Mouse (Mus musculus) c-Kit-negative CD71-positive TER-119-positive erythroid progenitor cells, embryonic 14.5 days (primary cell): ENCODE results near the gene Lsm11.
"Not testable (repeated sequence)": the region's sequence is repeated elsewhere in the genome, so short reads cannot be mapped to it uniquely, and the experiment has no call there.

Source experiments
- DNase-seq: peaks from one replicate; pipeline ENCODE4 v3.0.0-alpha.2; 2013; ENCODE audit warnings: low read depth, low spot score

Gene Lsm11

GRCm38 (mm10) chr11:45883270-45883931 lies 61.3 kb downstream of the Lsm11 start:
- no peak for DNase-seq

- no peak for DNase-seq
Measured at GRCm38 (mm10) chr11:45881683-45882068, 63.1 kb downstream of the Lsm11 start.

DNA sequence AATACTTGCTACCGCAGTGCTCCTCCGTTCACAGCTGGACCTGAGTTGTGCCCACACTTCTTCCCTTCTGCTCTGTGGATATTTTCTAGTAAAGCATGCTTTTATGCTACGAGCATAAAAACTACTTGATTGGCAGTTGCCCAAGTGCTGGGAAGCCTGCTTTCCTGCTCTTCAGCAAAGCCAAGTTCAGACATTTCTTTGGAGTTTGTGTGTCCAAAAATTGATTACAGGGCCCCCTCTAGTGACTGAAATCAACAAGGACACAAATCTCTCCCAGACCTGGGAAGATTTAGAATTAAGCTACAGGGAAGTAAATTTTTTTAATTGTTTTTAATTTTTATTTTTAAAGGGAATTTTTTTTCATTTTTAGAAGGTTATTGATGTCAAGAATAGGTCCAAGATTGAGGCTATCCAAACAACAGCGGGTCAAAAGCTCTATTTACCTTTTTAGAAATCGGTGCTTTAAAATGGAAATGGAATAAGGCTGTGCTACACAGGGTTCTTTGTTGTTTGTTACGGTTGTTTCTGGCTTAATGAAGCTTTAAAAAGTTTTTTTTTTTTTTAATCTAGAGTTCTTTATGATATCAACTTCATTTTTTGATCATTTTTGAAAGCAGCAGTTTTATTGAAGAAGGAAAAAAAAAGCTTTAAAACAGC lies 63.6 kb downstream of the Lsm11 start:
- no peak for DNase-seq

- not testable (repeated sequence) for DNase-seq
Measured at GRCm38 (mm10) chr11:45879366-45879765, 65.4 kb downstream of the Lsm11 start.
